Mouse (Mus musculus): ENCODE measurements at regions not wholly inside any gene's neighbourhood (a gene's known extent, or its start where the extent isn't known, plus 50 kb on each side); places are given as distances from the start of the nearest gene placed in this dataset.

- intact Hi-C loops (cut with DNase I), result no loop called here
- no peak overlapping the region for H3K27ac ChIP-seq
- TF ChIP-seq CTCF (IDR thresholded peaks at IDR 0.05), result no peak
- TF ChIP-seq EP300 (IDR thresholded peaks at IDR 0.05; ENCODE audit: insufficient read depth, low read depth, low read length), result no peak
- TF ChIP-seq POLR2A (IDR thresholded peaks at IDR 0.05; ENCODE audit: insufficient read depth, low read depth, low read length), result no peak
- peaks cover 1% of the 10 kb centered on the region; the same call in 1 of the 2 replicates for H3K4me1 ChIP-seq (ENCODE audit: control insufficient read depth, insufficient read depth, low read length)
- no peak overlapping the region for H3K4me3 ChIP-seq
- H3K79me2 ChIP-seq (replicated peaks; ENCODE audit: control insufficient read depth, insufficient read depth, low read length), result no peaks in the 10 kb centered on the region
- no peaks in the 10 kb centered on the region; the same call in 1 of the 2 replicates for H3K36me3 ChIP-seq (ENCODE audit: control insufficient read depth, insufficient read depth, low read length)
- WGBS, result 62% methylated on average over 2 of the region's 2 CpGs
- DNase-seq, result no peak
- H3K27me3 ChIP-seq (ENCODE audit: control insufficient read depth, insufficient read depth, low read length), result no peaks in the 10 kb centered on the region
- H3K9ac ChIP-seq (ENCODE audit: low read depth, low read length), result no peak overlapping the region
These were observed 375.7 kb upstream of the Ddi1 start for GRCm38 (mm10) chr9:6645321-6645720.

GRCm38 (mm10) chr9:6617155-6617554, 347.5 kb upstream of the Ddi1 start:
- Histone ChIP-seq H3K36me3 (ENCODE audit: control insufficient read depth, insufficient read depth, low read length) (no peaks in the 10 kb centered on the region), H3K9ac (ENCODE audit: low read depth, low read length) (no peak overlapping the region), H3K79me2 (replicated peaks; ENCODE audit: control insufficient read depth, insufficient read depth, low read length) (no peaks in the 10 kb centered on the region), H3K4me3 (no peak overlapping the region), H3K27me3 (ENCODE audit: control insufficient read depth, insufficient read depth, low read length) (no peaks in the 10 kb centered on the region), H3K4me1 (ENCODE audit: control insufficient read depth, insufficient read depth, low read length) (no peaks in the 10 kb centered on the region), H3K27ac (no peak overlapping the region)
- no peak for TF ChIP-seq EP300 (IDR thresholded peaks at IDR 0.05; ENCODE audit: insufficient read depth, low read depth, low read length)
- no peak for TF ChIP-seq POLR2A (IDR thresholded peaks at IDR 0.05; ENCODE audit: insufficient read depth, low read depth, low read length)
- TF ChIP-seq CTCF (IDR thresholded peaks at IDR 0.05), result no peak
- WGBS, result 87% methylated on average over 2 of the region's 2 CpGs
- DNase-seq, result no peak
- intact Hi-C loops (cut with DNase I), result no loop called here

- TF ChIP-seq EP300 (IDR thresholded peaks at IDR 0.05; ENCODE audit: insufficient read depth, low read depth, low read length) (no peak), CTCF (IDR thresholded peaks at IDR 0.05) (no peak), POLR2A (IDR thresholded peaks at IDR 0.05; ENCODE audit: insufficient read depth, low read depth, low read length) (no peak)
- no peak for DNase-seq
- H3K4me1 ChIP-seq (ENCODE audit: control insufficient read depth, insufficient read depth, low read length), result no peaks in the 10 kb centered on the region
- H3K36me3 ChIP-seq (ENCODE audit: control insufficient read depth, insufficient read depth, low read length), result no peaks in the 10 kb centered on the region
- H3K9ac ChIP-seq (ENCODE audit: low read depth, low read length), result no peak overlapping the region
- WGBS, result 88% methylated on average over 1 of the region's 1 CpGs
- H3K27me3 ChIP-seq (ENCODE audit: control insufficient read depth, insufficient read depth, low read length), result no peaks in the 10 kb centered on the region
- no peak overlapping the region for H3K4me3 ChIP-seq
- H3K79me2 ChIP-seq (replicated peaks; ENCODE audit: control insufficient read depth, insufficient read depth, low read length), result no peaks in the 10 kb centered on the region
- no peak overlapping the region for H3K27ac ChIP-seq
- intact Hi-C loops (cut with DNase I), result no loop called here
These were observed 339.6 kb upstream of the Ddi1 start for GRCm38 (mm10) chr9:6609284-6609627.

- H3K27me3 ChIP-seq (ENCODE audit: control insufficient read depth, insufficient read depth, low read length), result no peaks in the 10 kb centered on the region
- H3K4me3 ChIP-seq, result no peak overlapping the region
- no peaks in the 10 kb centered on the region for H3K79me2 ChIP-seq (replicated peaks; ENCODE audit: control insufficient read depth, insufficient read depth, low read length)
- intact Hi-C loops (cut with DNase I), result no loop called here
- no peak overlapping the region for H3K9ac ChIP-seq (ENCODE audit: low read depth, low read length)
- no peaks in the 10 kb centered on the region for H3K4me1 ChIP-seq (ENCODE audit: control insufficient read depth, insufficient read depth, low read length)
- H3K36me3 ChIP-seq (ENCODE audit: control insufficient read depth, insufficient read depth, low read length), result no peaks in the 10 kb centered on the region
- 67% methylated on average over 5 of the region's 5 CpGs for WGBS
- H3K27ac ChIP-seq, result no peak overlapping the region
- no peak for DNase-seq
- TF ChIP-seq POLR2A (IDR thresholded peaks at IDR 0.05; ENCODE audit: insufficient read depth, low read depth, low read length) (no peak), CTCF (IDR thresholded peaks at IDR 0.05) (no peak), EP300 (IDR thresholded peaks at IDR 0.05; ENCODE audit: insufficient read depth, low read depth, low read length) (no peak)
These were observed 339.0 kb upstream of the Ddi1 start for GRCm38 (mm10) chr9:6608428-6609283.
